Mouse (Mus musculus): ENCODE measurements around the gene AW011738. TPM values are rescaled to one million over a fixed set of nuclear protein-coding genes. Genes with fewer than 3 reads are reported as not detected.
A peak's percentile ranks its signal among the peaks of the same experiment; 100 is the strongest.

Gene AW011738
- polyA plus RNA-seq, 1 experiment: 0.89 TPM

DNA sequence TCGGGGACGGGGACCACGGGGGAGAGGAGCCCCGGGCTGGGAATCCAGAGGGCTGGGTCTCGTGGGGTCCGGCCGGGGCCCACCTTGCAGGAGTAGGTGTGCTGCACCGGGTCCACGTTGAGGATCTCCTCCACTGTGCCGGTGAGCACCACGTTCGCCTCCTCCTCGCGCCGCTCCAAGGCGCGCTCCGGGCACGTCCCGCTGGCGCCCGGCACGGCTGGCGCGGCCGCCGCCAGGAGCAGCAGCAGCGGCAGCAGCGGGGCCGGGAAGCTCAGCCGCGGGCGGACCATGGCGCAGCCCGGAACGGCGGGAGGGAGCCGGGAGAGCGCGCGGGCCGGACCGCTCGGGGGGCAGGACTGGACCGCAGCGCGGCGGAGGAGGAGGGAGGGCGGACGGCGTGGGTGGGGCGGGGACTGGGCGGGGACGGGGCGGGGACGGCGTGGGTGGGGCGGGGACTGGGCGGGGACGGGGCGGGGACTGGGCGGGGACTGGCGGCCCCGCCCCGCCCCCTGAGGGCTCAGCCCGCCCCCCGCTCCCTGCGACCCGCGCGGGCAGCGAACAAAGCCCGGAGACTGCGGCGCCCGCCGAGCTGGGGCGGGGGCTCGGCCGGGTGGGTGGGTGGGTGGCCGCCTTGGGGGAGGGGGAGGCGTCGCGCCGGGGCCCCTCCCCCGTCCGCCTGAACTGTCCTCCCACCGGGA, 5.8 kb upstream of the AW011738 start, which contains the start of gene Agrn:
TSS of gene Agrn (minus strand) at position 358 of the 698 bp plus-strand sequence.
- Histone ChIP-seq H3K4me1 (peaks cover 60% of the 10 kb centered on the region), H3K27me3 (replicated peaks) (peaks cover 49% of the 10 kb centered on the region), H3K36me3 (replicated peaks; ENCODE audit: low read length) (peaks cover 3% of the 10 kb centered on the region), H3K9me3 (no peaks in the 10 kb centered on the region), H3K4me3 (replicated peaks) (peak within 1 kb of the TSS; percentile 97)
- no peak for TF ChIP-seq FLI1 (IDR thresholded peaks at IDR 0.05; ENCODE audit: low read length)
- TF ChIP-seq GATA1 (IDR thresholded peaks at IDR 0.05; ENCODE audit: borderline replicate concordance, low read length): no peak

DNA sequence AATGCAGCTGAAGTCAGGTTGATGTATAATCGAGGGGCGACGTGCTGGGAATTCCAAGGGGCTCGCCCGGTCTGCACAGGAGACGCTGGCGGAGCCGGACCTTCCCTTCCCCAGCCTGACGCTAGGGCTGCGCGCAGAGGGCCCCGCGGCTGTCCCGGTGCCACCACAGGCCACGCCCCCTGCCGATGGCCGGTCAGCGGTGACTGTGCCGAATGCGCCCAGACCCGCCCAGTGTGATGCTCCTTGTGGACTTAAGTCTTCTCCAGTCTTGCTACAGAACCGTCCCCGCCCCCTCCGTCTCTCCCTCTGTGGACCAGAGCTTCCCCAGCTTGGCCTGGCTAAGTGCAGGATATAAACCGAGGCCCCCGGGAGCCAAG, 5.3 kb upstream of the AW011738 start:
- H3K27me3 ChIP-seq (replicated peaks): peaks cover 47% of the 10 kb centered on the region
- no peak for TF ChIP-seq FLI1 (IDR thresholded peaks at IDR 0.05; ENCODE audit: low read length)
- no peak for TF ChIP-seq GATA1 (IDR thresholded peaks at IDR 0.05; ENCODE audit: borderline replicate concordance, low read length)
- peak overlapping the region; percentile 97 for H3K4me3 ChIP-seq (replicated peaks)

DNA sequence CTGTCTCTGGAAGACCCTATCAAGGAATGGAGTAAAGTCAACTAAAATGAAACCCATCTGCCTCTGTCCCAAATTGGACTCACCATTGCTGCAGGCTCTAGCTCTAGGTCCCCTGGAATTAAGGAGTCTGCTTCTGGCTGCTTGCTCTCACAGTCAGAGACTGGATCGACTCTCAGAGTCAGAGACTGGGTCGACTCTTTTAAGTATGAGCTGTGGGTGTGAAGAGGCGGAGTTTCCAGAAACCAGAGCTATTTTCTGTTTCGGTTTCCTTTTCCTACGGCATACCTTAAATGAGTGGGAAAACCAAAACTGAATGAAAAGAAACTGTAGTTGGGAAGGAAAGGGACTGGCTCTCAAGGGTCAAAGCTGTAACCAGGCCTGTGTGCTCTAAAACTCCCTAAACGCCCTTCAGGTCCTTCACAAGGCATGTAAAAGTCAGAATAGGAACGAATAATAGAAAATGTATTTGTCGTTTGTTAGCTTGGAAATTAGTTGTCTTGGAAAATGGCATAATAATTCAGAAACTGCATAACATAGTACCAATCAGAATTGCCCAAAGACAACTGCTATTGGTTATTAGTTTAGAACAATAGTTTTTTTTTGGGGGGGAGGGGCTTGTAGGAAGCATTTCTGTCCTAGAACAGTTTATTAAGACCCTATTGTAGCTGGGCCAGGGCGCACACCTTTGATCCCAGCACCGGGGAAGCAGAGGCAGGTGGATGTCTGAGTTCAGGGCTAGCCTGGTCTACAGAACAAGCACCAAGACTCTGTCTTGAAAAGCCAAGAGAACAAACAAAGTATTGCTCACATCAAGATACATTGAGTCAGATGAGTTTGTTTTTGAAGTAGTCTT, 2.3 kb upstream of the AW011738 start, which contains the start of gene Isg15:
TSS of gene Isg15 (minus strand) at position 196 of the 853 bp plus-strand sequence.
- Histone ChIP-seq H3K4me3 (replicated peaks) (peak within 1 kb of the TSS; percentile 89), H3K9me3 (no peaks in the 10 kb centered on the region), H3K4me1 (peaks cover 79% of the 10 kb centered on the region), H3K27me3 (replicated peaks) (peaks cover 43% of the 10 kb centered on the region), H3K36me3 (replicated peaks; ENCODE audit: low read length) (peaks cover 3% of the 10 kb centered on the region)
- TF ChIP-seq GATA1 (IDR thresholded peaks at IDR 0.05; ENCODE audit: borderline replicate concordance, low read length) (no peak), FLI1 (IDR thresholded peaks at IDR 0.05; ENCODE audit: low read length) (no peak)

More for the DNA sequence above, 5.3 kb upstream of the AW011738 start:
- Histone ChIP-seq H3K4me1 (peaks cover 60% of the 10 kb centered on the region), H3K36me3 (replicated peaks; ENCODE audit: low read length) (peaks cover 3% of the 10 kb centered on the region), H3K9me3 (no peaks in the 10 kb centered on the region)

DNA sequence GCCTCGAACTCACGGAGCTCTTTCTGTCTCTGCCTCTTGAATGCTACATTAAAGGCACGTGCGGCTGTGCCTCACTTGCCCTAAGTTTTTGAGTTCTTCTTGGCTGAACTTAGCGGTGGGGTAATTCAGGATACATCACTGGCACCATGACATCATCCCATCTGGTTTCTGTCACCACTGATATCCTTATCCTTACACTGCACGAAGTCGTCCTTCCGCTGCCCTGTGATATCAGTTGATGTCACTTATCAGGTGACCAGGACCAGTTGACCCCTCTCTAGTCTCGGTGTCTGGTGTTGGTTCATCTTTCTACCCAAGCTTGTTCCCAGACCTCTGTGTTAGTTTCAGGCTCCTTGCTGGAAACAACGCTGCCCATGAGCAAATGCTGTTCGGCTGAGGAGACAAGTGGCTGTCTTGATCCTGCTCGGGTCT, 626 bp upstream of the AW011738 start:
- peaks cover 3% of the 10 kb centered on the region for H3K36me3 ChIP-seq (replicated peaks; ENCODE audit: low read length)
- H3K9me3 ChIP-seq: no peaks in the 10 kb centered on the region
- H3K4me1 ChIP-seq: peaks cover 67% of the 10 kb centered on the region
- H3K27me3 ChIP-seq (replicated peaks): peaks cover 33% of the 10 kb centered on the region
- H3K4me3 ChIP-seq (replicated peaks): peak overlapping the region; percentile 94
- TF ChIP-seq FLI1 (IDR thresholded peaks at IDR 0.05; ENCODE audit: low read length) (no peak), GATA1 (IDR thresholded peaks at IDR 0.05; ENCODE audit: borderline replicate concordance, low read length) (no peak)

DNA sequence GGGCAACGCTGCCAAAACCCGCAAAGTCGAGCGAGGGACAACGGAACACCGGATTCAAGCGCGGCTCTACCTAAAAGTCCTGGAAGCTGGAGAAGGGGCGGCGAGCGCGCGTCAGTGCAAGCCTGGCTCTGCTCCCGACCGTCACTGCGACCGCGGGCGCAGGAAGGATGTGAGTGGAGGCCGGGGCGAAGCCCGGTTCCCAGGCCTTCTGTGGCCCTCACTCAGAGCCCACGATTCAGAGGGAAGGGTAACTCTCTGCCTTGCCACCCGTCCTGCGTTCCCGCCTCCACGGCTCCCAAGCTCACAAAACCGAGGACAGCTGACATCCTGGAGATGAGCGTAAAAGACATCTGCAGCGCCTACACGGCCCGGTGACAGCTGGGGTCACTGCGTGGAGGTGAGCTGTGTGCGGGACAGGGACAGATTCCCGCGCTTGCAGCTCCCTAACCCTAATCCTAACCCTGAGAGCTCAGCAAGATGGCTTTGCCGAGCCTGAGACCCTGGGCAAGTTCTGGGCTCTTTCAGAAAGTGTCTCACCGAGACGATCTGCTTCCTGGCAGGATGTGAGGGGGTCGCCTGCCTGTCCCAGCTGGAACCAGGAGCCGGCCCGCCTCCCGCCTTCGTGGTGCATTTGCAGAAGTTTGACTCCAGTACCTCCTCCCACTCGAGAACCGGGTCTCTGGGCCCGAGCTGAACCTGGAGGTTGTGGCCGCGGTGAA, 468 bp downstream of the AW011738 start:
- Histone ChIP-seq H3K27me3 (replicated peaks) (peaks cover 33% of the 10 kb centered on the region), H3K9me3 (no peaks in the 10 kb centered on the region), H3K4me3 (replicated peaks) (peak overlapping the region; percentile 94), H3K36me3 (replicated peaks; ENCODE audit: low read length) (peaks cover 3% of the 10 kb centered on the region), H3K4me1 (peaks cover 60% of the 10 kb centered on the region)
- TF ChIP-seq GATA1 (IDR thresholded peaks at IDR 0.05; ENCODE audit: borderline replicate concordance, low read length): no peak
- TF ChIP-seq FLI1 (IDR thresholded peaks at IDR 0.05; ENCODE audit: low read length): no peak

DNA sequence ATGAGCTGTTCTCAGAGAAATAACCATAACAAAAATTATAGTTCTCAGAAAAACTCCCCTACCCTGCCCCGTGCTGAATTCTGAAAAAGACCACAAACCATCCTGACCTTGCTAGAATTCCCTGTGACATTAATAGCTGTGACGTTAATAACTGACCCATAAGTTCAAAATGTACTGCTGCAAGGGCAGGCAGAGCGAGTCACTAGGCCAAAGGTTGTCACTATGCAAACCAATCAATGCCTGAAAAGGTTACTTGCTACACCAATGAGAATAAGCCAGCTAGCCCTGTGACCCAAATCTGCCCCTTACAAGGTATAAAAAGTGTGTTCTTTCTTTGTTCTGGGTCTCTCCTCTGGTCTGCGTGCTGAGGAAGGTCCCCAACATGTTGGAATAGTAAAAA, 5.8 kb downstream of the AW011738 start:
- Histone ChIP-seq H3K36me3 (replicated peaks; ENCODE audit: low read length) (no peaks in the 10 kb centered on the region), H3K27me3 (replicated peaks) (peaks cover 28% of the 10 kb centered on the region), H3K9me3 (no peaks in the 10 kb centered on the region; the same call in 1 of the 2 replicates), H3K4me3 (replicated peaks) (no peak overlapping the region), H3K4me1 (peaks cover 20% of the 10 kb centered on the region)
- no peak for TF ChIP-seq GATA1 (IDR thresholded peaks at IDR 0.05; ENCODE audit: borderline replicate concordance, low read length)

DNA sequence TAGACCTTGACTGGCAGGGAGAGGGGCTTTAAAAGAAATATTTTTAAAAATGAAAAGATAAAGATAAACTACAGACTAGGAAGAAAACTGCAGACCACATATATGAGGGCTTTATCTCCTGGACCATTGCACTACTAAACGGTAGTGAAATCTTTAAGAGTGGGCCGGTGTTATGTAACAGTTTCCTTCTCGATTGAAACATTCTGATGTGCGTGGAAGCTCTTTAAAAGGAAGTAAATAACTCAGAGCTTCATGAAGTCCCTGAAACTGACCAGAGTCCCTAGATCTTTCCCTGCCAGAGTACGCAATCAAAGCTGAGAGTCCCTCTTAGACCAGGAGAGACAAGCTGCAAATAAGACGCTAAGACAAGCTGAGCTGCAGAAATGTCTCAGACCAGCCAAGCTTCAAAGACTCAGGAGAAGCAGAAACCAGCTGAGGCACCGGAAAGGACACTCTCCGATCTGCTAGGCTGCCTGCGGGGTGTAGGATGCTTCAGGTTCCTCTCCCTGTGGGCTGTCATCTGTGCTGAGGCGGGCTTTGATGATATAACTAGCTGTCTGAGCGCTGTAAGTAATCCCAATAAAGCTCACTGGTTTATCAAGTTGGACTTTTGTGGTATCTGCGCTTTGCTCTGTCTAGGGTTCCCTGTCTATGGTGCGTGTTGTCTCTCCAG, 7.0 kb downstream of the AW011738 start:
- Histone ChIP-seq H3K4me1 (peaks cover 8% of the 10 kb centered on the region; the same call in 1 of the 2 replicates), H3K36me3 (replicated peaks; ENCODE audit: low read length) (no peaks in the 10 kb centered on the region), H3K4me3 (replicated peaks) (no peak overlapping the region), H3K9me3 (no peaks in the 10 kb centered on the region; the same call in 1 of the 2 replicates), H3K27me3 (replicated peaks) (peaks cover 20% of the 10 kb centered on the region)
- TF ChIP-seq FLI1 (IDR thresholded peaks at IDR 0.05; ENCODE audit: low read length) (no peak), GATA1 (IDR thresholded peaks at IDR 0.05; ENCODE audit: borderline replicate concordance, low read length) (no peak)

DNA sequence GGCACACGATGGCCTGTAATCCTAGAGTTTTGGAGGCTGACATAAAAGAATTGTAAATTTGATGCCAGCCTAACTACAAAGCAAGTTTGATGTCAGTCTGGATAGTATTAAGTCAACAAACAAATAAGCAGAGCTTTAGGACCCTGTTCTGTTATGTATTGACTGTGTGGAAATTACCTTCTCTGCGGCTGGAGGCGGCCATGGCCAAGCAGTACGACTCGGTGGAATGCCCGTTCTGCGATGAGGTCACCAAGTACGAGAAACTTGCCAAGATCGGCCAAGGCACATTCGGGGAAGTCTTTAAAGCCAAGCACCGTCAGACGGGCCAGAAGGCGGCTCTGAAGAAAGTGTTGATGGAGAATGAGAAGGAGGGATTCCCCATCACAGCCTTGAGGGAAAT, 10.0 kb downstream of the AW011738 start:
- Histone ChIP-seq H3K4me3 (replicated peaks) (no peak overlapping the region), H3K27me3 (replicated peaks) (peaks cover 34% of the 10 kb centered on the region), H3K36me3 (replicated peaks; ENCODE audit: low read length) (no peaks in the 10 kb centered on the region), H3K4me1 (peaks cover 5% of the 10 kb centered on the region; the same call in 1 of the 2 replicates), H3K9me3 (no peaks in the 10 kb centered on the region; the same call in 1 of the 2 replicates)
- no peak for TF ChIP-seq GATA1 (IDR thresholded peaks at IDR 0.05; ENCODE audit: borderline replicate concordance, low read length)
- no peak for TF ChIP-seq FLI1 (IDR thresholded peaks at IDR 0.05; ENCODE audit: low read length)

DNA sequence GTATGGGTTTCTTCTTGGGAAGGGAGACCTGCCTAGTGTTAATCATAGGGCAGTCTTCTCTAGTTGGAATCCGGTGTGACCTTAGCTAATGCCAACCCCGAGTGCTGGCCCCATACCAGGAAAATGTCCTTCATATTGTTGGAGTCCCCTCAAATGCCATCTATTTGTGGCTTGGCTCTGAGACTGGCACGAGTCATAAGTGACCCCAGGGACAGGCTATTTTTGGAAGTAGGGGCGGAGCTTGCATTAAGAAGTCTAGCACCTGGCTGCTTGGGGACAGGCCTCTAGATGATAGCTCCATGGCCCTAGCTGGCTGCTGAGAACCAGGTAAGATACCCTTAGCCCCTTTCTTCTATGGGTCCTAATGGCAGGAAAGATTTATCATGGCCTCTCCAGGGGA, 12.5 kb downstream of the AW011738 start, which contains the start of gene Perm1:
TSS of gene Perm1 (plus strand) at position 220 of the 400 bp plus-strand sequence.
- TF ChIP-seq GATA1 (IDR thresholded peaks at IDR 0.05; ENCODE audit: borderline replicate concordance, low read length) (no peak), FLI1 (IDR thresholded peaks at IDR 0.05; ENCODE audit: low read length) (no peak)
- Histone ChIP-seq H3K4me3 (replicated peaks) (no peak within 1 kb of the TSS), H3K4me1 (no peaks in the 10 kb centered on the region), H3K36me3 (replicated peaks; ENCODE audit: low read length) (peaks cover 3% of the 10 kb centered on the region), H3K9me3 (no peaks in the 10 kb centered on the region; the same call in 1 of the 2 replicates), H3K27me3 (replicated peaks) (peaks cover 44% of the 10 kb centered on the region)
